Mouse (Mus musculus) frontal cortex, postnatal 14 days (tissue): ENCODE measurements at regions not wholly inside any gene's neighbourhood (a gene's known extent, or its start where the extent isn't known, plus 50 kb on each side); places are given as distances from the start of the nearest gene placed in this dataset.

Experiments
- DNase-seq, 2 experiments: peaks; one replicate each; pipeline ENCODE4 v3.0.0; 2022; ENCODE audit warnings: low spot score in 2 of 2

DNA sequence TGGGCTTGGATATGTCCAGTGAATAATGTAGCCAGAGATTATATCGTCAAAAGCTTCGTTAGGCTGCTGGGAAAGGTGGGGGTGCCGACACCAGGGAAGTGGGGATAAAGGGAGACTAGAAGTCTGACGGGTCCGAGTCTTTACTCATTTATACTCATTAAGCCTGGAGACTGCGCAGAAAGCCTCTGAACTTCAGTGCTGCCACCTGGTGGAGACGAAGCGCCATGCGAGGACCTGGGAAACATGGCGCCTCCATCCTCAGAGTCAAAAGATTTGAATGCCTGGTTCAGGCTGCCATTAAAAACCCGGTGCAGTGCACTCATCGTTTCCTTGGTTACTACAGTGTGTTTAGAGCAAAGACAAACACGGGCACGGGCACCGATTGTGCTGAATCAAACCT lies 337.2 kb downstream of the Hlx start:
- peak in 1 of 2 experiments; percentile 34 for DNase-seq

DNA sequence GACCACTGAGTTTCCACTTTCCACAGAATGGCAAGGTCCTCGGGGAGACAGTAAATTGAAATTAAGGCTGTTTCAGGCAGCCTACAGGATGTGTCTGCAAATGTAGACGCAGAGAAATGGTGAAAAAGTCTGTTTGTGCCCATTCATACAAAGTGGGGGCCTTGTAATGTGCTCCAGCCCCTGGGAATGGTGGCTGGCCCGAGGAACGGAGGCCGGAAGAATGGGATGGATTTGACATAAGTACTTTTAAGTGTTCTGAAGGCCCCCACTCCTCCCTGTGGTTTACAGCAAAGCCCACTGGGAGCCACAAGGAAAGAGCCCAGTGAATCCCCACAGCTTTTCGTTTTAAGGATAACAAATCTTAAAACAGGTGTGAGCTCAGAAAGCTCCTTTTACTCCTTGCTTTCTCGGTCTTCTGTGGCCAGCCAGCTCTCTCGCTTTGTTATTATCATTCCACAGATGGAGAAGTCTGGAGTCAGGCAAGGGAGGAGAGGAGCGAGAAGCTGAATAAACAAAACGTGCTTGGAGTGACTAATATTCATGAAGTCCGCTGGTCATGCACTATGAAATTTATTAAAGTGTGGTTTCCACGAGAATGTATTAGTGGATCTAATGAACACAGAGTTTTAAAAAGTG lies 337.7 kb downstream of the Hlx start:
- no peak for DNase-seq

DNA sequence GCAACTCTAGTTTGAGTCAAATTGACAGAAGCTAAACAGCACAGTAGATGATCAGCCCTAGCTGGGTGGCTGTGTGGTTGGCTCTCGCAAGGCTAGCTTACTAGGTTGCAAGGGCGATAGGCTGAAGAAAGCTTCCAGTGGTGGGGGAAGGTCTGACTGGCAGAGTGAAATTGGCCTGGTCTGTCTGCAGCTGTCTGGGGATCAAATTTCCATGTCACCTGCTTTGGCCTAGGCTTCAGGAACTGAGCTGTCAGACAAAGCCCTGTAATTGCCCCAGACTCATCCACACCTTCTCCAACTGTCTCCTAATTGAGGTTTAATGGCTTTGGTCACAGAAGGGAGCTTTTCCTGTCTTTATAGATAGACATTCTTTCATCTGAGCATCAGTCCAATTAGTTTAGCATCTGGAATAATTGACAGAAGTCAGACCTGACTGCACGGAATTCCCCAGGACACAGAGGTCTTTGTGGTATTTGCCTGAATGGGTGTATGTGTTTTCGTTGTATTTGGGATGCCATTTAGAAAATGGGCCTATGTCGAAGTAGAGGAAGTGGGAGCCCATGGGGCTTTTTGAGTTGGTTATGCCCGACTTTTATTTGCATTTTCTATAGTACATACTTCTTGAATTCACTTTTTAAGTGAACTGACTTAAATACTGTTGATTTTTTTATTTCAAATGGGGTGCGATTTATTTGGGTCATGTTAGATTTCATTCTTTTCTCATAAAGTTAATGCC lies 348.2 kb downstream of the Hlx start:
- no peak for DNase-seq

DNA sequence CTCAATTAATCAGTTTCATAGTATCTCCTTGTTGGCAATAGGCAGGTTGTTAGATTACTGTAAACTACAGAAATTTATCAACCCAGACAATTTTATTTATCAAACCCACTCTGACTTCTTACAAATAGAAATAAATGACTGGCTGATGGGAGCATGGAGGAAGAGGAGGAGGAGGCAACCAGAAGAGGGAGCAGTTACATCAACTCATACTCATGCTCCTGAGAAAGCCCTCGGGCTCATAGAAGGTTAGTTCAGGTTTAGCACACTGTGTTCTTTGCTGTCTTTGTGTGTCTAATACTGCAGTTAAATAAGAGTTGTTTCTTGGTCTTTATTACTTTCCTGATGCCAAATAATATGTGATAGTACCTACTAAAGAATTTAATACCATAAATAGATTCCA lies 344.6 kb upstream of the 1700056E22Rik start:
- DNase-seq: no peak

DNA sequence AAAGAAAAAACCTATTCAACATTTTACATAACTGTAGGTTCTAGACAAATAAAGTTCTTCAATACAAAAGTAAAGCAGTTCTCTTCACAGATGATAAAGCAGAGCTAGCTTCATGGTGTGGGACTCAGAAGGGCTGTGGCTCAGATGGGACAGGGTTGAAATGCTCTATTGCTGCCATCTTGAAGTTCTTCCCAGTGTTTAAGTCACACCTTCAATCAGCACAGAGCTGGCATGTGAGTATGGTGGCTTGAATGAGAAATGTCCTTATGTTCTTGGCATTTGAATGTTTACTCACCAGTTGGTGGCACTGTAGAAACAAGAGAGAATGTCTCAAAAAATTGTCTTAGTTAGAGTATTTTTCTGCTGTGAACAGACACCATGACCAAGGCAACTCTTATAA lies 330.9 kb upstream of the 1700056E22Rik start:
- DNase-seq: no peak

DNA sequence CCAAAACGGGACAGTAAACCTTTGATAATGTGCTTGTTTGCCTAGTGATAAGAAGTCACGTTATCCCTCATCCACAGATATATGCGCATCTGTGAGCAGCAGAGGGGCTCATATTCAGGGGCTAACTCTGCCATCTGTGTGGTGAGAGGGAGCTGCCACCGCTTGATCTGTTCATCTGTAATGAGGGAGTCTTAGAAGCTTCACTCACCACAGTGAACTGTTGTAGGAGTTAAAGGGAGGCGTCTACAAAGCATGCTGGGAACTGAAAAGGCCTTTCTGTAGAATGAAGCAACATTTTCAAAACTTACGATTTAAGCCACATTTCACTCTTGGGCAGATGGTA lies 324.1 kb upstream of the 1700056E22Rik start:
- DNase-seq: no peak

DNA sequence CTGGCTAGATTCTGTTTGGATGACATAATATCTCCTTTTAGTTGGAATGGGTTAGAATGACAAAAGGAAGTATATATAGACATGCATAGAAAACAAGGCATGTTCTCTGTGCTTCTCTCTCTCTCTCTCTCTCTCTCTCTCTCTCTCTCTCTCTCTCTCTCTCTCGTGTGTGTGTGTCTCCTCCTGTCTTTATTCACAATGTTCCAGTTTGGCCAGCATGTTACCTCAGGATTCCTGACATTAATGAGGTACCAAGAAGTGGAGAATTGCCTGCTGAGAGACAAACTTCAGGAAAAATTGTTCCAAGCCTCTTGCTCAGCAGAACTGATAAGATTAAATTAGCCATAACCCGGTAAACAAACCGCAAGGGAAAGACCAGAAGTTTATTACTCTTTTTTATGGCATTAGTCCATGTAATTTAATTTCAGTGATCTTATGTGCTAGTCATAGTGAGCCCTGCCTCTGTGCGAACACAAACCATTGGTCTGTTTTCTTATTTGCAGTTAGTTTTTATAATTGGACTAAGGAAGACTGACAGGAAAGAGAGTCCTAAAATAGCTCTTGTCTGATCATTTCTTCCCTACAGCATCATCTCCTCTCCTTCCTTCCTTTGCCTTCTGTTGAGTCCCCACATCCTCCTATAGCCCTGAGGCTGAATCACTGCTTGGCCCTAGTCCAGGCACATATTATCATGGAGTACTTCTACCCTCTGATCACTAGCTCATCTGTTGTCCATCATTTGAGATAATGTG lies 323.5 kb upstream of the 1700056E22Rik start:
- DNase-seq: no peak

DNA sequence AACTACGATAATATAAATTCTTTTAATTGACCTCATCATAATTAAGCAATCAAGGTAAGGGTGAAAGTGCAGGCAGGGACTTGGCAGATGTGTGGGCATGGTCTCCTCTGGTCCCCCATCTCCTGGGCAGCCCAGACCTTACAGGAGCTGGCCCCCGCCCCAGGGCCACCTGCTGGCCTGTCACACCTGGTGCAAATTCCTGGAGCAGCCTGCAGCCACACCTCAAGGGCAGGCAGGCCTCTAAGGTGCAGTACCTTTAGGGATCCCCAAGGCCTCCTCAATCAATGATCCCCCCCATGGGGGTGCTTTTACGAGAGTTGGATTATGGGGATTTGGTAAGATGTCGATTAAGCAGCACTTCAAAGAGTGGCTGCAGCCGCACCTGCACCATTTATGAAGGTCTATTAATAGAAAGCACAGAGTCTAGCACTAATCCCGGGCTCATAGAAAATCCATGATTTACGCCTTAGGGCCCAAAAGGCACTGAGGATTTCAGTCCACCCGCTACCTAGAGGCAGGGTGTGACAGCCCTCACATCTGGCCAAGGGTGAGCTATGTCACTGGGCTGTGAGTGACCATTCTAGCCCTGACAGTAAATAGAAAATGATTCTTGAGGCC lies 319.8 kb upstream of the 1700056E22Rik start:
- DNase-seq: no peak

DNA sequence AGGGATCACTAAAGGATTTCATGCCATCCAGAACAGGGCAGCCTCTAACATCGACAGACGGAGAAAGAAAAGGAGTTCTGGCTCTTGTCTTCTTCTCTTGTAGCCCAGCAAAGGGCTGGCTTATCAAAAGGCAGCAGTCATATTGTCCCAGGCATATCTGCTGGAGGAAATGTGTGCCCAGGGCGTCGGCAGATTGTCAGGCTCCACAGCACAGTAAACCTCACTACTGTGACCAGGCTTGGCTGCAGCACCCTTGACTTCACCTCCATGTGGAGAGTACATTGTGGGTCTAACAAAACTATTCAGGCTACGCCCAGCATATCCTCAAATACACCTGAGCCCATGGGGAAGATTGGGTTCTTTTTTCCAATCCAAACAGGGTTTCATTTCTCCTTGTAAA lies 317.7 kb upstream of the 1700056E22Rik start:
- DNase-seq: no peak

DNA sequence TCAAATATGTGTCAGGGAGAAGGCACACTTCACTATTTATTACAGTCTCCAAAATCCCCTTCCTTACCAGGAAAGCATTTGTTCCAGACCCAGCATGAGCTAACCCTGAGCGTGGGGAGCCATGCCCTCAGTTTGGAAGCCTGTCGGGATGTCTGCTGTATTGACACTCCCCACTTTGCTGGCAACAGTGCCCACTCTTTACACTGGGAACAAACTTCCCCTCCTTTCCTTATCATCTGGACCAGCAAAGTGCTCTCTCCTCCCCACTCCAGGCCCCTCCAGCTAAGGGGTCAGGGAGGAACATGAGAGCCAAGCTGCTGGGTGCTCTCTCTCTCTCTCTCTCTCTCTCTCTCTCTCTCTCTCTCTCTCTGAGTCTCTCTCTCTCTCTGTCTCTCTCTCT lies 310.7 kb upstream of the 1700056E22Rik start:
- no peak for DNase-seq

DNA sequence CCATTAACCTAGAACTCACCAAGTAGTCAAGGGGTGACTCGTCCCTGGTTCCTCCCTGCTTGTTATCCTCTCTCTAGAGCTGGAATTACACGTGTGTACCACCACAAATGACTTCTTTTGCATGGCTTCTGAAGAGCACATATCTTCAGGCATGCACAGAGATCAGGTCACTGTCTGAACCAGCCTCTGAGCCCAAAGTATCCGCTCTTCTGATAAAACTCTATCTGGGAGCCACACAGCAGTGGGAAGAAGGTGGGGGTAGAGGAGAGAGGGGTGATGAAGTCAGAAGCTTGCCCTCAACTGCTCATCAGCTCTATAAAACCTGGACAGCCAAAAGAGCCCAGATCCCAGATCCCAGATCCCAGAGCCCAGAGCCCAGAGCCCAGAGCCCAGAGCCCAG lies 301.9 kb upstream of the 1700056E22Rik start:
- DNase-seq: no peak

DNA sequence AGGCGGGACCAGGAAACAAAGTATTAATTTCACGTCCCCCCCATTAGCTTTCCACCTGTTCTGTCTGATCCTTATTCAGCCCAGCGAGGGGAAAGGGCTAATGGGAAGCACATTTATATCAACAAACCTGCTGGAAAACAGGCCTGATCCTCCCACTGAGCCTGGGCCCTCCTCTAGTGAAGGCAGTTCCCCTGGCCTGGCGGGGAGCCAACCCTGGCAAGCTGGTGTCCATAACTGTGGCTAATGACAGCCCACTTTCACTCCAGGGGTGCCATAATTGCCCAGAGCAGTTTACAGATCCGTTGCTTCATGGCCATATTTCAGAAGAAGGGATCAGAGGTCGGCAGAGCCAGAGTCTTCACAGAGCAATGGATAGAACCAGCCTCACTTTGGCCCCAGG lies 301.2 kb upstream of the 1700056E22Rik start:
- no peak for DNase-seq

DNA sequence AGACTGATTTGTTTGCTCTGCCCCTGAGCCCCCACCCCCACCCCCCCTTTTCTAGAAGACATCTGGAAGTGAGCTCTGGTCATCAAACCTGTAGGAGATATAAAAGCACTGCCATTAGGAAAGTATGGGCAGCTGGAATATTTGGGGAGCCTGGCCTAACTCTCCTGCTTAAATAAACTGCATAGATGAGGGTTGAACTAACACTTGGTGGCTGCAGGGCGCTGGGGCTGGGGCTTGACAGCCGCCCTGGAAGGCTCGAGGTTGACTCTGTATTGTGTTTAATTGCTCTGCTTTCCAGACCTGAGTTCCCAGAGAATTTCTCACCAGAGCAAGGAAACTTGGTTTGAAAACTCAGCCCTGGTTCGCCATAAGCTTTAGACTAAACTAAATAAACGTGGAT lies 300.7 kb upstream of the 1700056E22Rik start:
- no peak for DNase-seq

DNA sequence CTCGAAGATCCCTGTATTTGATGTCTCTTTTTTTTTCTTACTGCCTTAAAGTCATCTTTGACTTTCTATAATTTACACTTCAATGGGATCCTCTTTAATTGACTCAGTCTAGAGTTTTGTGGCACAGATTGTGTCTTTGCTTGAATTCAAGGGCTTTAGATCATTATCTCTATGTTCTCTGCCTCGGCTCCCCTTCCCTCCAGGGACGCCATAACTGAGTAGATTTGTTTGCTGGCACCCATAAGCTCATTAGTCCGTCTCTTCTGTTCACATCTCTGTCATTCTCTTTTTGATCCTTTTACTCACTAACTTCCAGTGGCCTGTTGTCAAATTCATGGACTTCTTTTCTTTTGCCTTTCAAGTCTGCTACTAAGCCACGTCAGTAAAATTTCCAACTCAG lies 299.0 kb upstream of the 1700056E22Rik start:
- no peak for DNase-seq

DNA sequence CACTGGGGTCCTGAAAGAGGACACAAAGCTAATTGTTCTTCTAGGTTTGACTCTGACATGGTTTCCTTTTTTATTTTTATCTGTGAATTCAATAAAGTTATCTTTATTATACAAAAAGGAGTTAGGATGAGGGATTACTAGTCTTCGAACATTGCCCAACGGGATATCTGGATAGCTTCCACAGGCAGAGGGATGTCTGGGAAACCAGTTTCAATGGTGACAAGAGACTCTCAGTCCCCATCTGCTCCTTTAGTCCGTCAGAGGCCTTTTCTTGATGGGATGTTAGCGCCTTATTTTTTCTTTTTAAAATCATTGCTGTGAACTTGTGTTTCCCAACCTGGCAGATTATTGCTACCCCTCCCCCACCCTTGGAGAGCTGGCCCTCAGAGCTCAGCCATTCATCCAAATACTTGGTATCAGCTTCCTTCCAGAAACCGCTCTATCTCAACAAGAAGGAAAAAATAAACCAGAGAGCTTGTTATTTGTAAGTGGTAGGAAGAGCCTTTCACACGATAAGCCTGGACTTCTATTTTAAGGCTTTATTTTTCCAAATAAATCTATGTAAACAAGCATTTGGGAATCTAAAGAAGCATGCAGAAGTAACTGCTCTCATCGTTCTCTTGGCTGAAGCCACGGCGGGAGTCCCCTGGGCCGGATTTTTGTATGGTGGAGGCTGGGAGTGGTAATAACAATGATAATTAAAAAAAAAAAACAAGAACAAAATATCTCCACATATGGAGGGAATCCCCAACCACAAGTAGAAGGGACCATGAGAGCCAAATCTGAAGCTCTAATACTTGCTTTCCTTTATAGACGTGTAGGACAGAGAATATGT lies 296.6 kb upstream of the 1700056E22Rik start:
- DNase-seq: no peak

DNA sequence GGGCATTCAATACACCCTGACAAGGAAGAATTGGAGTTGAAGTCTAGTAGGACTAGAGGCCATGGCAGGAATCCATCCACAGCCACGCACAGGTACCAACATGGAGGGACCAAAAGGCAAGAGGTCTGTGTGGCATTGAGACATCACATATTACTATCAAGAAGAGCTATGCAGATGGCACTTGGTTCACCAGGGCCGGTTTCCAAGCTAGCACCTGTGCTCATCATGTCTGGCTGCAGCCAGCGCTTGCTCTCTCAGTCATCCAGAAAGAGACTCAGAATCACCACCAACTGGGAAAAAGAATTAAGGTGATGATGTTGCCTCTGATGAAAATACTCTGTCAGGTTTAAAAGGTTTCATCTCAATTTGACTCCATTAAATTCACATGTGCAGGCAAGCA lies 292.1 kb upstream of the 1700056E22Rik start:
- no peak for DNase-seq

DNA sequence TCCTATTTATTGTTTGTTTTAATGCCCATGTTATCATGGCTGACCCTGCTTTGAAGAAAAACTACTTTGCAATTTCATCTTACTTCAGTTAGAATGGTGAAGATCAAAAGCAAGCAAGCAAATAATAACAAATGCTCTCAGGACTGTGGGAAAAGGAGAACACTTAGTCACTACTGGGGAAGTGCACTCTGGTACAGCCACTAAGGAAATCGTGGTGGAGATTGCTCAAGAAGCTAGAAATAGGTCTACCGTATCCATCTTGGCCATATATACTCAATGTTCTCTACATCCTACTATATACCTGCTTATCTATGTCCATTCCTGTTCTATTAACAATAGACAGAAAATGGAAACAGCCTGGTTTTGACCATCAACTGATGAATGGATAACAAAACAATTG lies 290.1 kb upstream of the 1700056E22Rik start:
- no peak for DNase-seq

DNA sequence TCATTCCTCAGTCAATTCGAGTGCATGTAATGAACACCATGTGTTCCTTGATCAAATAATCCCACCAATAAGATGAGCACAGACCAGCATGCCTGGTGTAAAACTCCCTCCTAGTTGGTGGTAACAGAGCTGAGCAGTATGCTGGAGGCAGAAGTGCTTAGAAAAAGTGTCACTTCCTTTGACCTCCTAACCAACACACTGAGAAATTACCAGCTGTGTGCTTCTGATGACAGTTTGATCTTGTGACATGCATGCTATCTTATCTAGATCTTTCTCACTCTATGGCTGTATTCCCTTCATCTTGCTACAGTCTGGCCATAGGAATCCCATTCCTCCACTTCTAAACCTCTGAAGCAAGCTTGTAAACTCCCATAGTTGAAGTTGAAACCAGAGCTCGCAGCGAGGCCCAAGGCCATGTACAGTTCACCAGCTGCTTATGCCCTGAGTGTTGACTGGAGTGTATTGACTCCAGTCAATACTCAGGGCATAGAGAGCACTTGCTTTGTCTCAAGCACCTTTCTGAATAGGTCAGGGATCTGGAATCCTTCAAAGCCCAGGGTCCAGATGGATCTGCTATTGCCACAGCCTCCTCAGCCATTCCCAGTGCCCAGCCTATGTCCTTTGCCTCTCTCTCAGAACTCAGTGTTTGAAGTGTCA lies 286.5 kb upstream of the 1700056E22Rik start:
- DNase-seq: no peak

DNA sequence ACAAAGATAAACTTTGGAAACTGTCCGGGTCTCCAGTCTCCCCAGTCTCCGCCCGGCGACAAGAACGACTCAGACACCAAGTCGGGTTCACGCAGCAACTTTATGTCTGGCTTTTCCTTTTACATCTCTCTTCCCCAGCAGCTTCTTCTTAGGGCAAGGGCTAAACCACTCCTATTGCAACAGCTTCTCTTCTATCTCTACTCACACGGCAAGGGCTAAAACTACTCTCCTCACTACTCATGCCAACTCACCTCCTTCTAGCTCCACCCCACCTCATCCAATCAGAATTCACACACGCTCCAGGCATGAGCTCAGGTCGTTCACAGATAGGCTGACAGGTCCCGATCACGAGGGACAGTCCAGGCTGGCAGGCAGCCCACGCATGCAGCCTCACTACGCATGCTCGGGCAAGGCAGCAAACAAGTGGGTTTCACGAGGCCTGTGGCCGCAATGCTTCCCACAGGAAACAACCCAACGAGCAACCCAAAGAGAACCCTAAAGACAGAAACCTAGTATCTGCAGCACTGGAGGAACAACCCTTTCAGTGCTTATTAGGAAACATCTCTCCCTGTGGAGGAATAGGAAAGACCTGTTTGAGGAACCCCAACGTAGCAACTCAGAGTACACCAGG lies 276.2 kb upstream of the 1700056E22Rik start:
- no peak for DNase-seq

DNA sequence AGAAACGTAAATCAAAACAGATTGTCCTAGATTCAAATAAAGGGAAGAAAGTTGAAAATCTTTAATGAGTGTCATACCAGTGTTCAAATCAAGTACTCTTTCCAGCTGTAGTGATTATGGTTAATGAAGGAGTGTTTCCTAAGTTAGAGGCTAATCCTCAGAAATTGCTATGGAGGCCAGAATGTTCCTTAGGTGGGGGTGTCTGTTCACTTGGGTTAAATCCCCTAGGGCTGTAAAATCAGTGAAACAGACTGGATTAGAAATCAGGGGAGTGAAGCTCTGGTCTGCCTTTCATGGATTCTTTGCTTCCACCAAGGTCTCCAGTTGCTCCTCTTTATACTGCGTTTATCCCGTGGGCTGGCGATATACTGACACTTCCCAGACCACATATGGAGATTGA lies 270.7 kb upstream of the 1700056E22Rik start:
- no peak for DNase-seq

DNA sequence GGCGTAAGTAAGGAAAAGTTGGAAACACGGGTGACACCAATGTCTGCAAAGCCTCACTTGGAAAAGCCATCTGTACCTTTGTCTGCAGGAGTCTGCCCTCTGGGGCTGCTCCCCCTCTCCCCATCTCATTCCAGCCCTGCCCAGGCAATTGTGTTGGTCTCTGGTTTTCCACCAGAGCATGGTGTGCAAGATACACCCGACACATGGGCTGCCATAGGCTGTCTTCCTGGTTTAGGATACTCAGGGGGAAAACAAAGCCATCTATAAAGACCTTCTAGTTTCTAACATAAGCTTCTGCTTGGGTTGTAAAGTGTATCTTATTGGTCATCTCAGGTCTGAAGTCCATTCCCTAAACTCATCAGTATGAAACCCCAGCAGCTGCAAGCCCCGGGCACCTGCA lies 270.1 kb upstream of the 1700056E22Rik start:
- DNase-seq: no peak
